Mouse (Mus musculus): Measurements from ENCODE around the gene Shbg. TPM values are rescaled to one million over a fixed set of nuclear protein-coding genes. Genes with fewer than 3 reads are reported as not detected.

Shbg gene
- polyA plus RNA-seq, 1 experiment from 2014 or later: not detected

- H3K36me3 ChIP-seq: peaks cover 7% of the 10 kb centered on the region; the same call in 1 of the 2 replicates
- peak within 1 kb of the TSS; percentile 88 for H3K4me2 ChIP-seq (replicated peaks)
- peak within 1 kb of the TSS; percentile 72 for H3K4me3 ChIP-seq
- no peaks in the 10 kb centered on the region for H3K9me3 ChIP-seq
- peaks cover 32% of the 10 kb centered on the region for H3K4me1 ChIP-seq
- WGBS: under 1% methylated on average over 13 of the region's 13 CpGs
- H3K27ac ChIP-seq: peak within 1 kb of the TSS; percentile 95
- peak within 1 kb of the TSS; percentile 85 for H3K9ac ChIP-seq
- no peaks in the 10 kb centered on the region for H3K27me3 ChIP-seq
- peak; percentile 25; the same call in 1 of the 2 replicates for ATAC-seq (ENCODE audit: insufficient number of reproducible peaks, insufficient read depth, low FRiP score, low TSS enrichment)
Measured at GRCm38 (mm10) chr11:69580091-69580514, 37.6 kb downstream of the Shbg start, which contains the start of the genes Wrap53 and Trp53. Gene Wrap53, minus strand, starts transcription at chr11:69580255. Gene Trp53, plus strand, starts transcription at chr11:69580359.

- Histone ChIP-seq H3K4me1 (peaks cover 34% of the 10 kb centered on the region), H3K9me3 (no peaks in the 10 kb centered on the region), H3K27ac (peak overlapping the region; percentile 95), H3K36me3 (peaks cover 5% of the 10 kb centered on the region; the same call in 1 of the 2 replicates), H3K4me3 (peak overlapping the region; percentile 72), H3K27me3 (no peaks in the 10 kb centered on the region), H3K9ac (peak overlapping the region; percentile 85), H3K4me2 (replicated peaks) (peak overlapping the region; percentile 88)
- ATAC-seq (ENCODE audit: insufficient number of reproducible peaks, insufficient read depth, low FRiP score, low TSS enrichment): peak; percentile 88
- WGBS: 2% methylated on average over 39 of the region's 39 CpGs
Measured at GRCm38 (mm10) chr11:69579128-69580017, 38.3 kb downstream of the Shbg start.

- H3K4me2 ChIP-seq (replicated peaks): peak overlapping the region; percentile 88
- peak overlapping the region; percentile 72 for H3K4me3 ChIP-seq
- H3K9me3 ChIP-seq: no peaks in the 10 kb centered on the region
- peak overlapping the region; percentile 85 for H3K9ac ChIP-seq
- no peaks in the 10 kb centered on the region for H3K27me3 ChIP-seq
- no peak for ATAC-seq (ENCODE audit: insufficient number of reproducible peaks, insufficient read depth, low FRiP score, low TSS enrichment)
- peak overlapping the region; percentile 80 for H3K27ac ChIP-seq
- 12% methylated on average over 15 of the region's 15 CpGs for WGBS
- H3K36me3 ChIP-seq: peaks cover 14% of the 10 kb centered on the region; the same call in 1 of the 2 replicates
- H3K4me1 ChIP-seq: peaks cover 34% of the 10 kb centered on the region
Measured at GRCm38 (mm10) chr11:69578301-69578700, 39.4 kb downstream of the Shbg start.

- 62% methylated on average over 5 of the region's 5 CpGs for WGBS
- 0 out of 2 replicates have a peak overlapping the region, but pooled peaks have one; percentile 17 for H3K4me2 ChIP-seq (replicated peaks)
- H3K36me3 ChIP-seq: peaks cover 25% of the 10 kb centered on the region; the same call in 1 of the 2 replicates
- H3K27me3 ChIP-seq: no peaks in the 10 kb centered on the region
- no peaks in the 10 kb centered on the region for H3K9me3 ChIP-seq
- no peak for ATAC-seq (ENCODE audit: insufficient number of reproducible peaks, insufficient read depth, low FRiP score, low TSS enrichment)
- H3K9ac ChIP-seq: no peak overlapping the region
- H3K4me1 ChIP-seq: peaks cover 26% of the 10 kb centered on the region
- no peak overlapping the region for H3K27ac ChIP-seq
- no peak overlapping the region for H3K4me3 ChIP-seq
Measured at GRCm38 (mm10) chr11:69576307-69576706, 41.4 kb downstream of the Shbg start.

GRCm38 (mm10) chr11:69575220-69575619 is 42.5 kb downstream of the Shbg start:
- ATAC-seq (ENCODE audit: insufficient number of reproducible peaks, insufficient read depth, low FRiP score, low TSS enrichment): no peak
- H3K9me3 ChIP-seq: no peaks in the 10 kb centered on the region
- H3K4me3 ChIP-seq: no peak overlapping the region
- H3K27ac ChIP-seq: no peak overlapping the region
- H3K4me2 ChIP-seq (replicated peaks): no peak overlapping the region
- WGBS: 62% methylated on average over 3 of the region's 3 CpGs
- peaks cover 35% of the 10 kb centered on the region for H3K36me3 ChIP-seq
- peaks cover 26% of the 10 kb centered on the region for H3K4me1 ChIP-seq
- H3K27me3 ChIP-seq: no peaks in the 10 kb centered on the region
- no peak overlapping the region for H3K9ac ChIP-seq

GRCm38 (mm10) chr11:69565131-69565530 is 52.6 kb downstream of the Shbg start:
- H3K4me1 ChIP-seq: peaks cover 32% of the 10 kb centered on the region
- peaks cover 52% of the 10 kb centered on the region for H3K36me3 ChIP-seq
- H3K4me3 ChIP-seq: no peak overlapping the region

More at GRCm38 (mm10) chr11:69565131-69565530, 52.6 kb downstream of the Shbg start:
- no peak overlapping the region for H3K9ac ChIP-seq
- H3K27me3 ChIP-seq: no peaks in the 10 kb centered on the region
- H3K27ac ChIP-seq: no peak overlapping the region
- no peak for ATAC-seq (ENCODE audit: insufficient number of reproducible peaks, insufficient read depth, low FRiP score, low TSS enrichment)
- 72% methylated on average over 8 of the region's 8 CpGs for WGBS
- H3K9me3 ChIP-seq: no peaks in the 10 kb centered on the region
- no peak overlapping the region for H3K4me2 ChIP-seq (replicated peaks)

MicroRNAs encoded within 50 kb of the gene (microRNA counts, 519-probe panel; counts per million panel counts)
- microRNA mmu-miR-1934 (460 counts per million, percentile 65 among the panel's probes with 10 or more counts), microRNA mmu-miR-467f (1,609 counts per million, percentile 66 among the panel's probes with 10 or more counts)

Small RNA genes lying within 50 kb of the gene (microRNA-seq; reads per million reads assigned to microRNA genes)
- 3.3 reads per million, percentile 15 among the genes with 10 or more reads in this experiment for gene Mir1934
- not detected for gene Mir467f

Other genes starting within 250 kb of the Shbg start
- gene Chd3, start 248.5 kb downstream of the Shbg start, polyA plus RNA-seq (2016; fragmentation: Nextera tagmentation; extraction: Ambion mirVana): 130 and 135 TPM in 2 replicates
- gene Naa38, start 222.4 kb downstream of the Shbg start, polyA plus RNA-seq (2016; fragmentation: Nextera tagmentation; extraction: Ambion mirVana): 126 and 129 TPM in 2 replicates
- gene Cyb5d1, start 222.3 kb downstream of the Shbg start, polyA plus RNA-seq (2016; fragmentation: Nextera tagmentation; extraction: Ambion mirVana): 44.6 and 50.0 TPM in 2 replicates
- 18.1 and 21.3 TPM in 2 replicates for gene Tmem88, start 219.7 kb downstream of the Shbg start, polyA plus RNA-seq (2016; fragmentation: Nextera tagmentation; extraction: Ambion mirVana)
- 42.3 and 43.4 TPM in 2 replicates for gene Kdm6b, start 204.2 kb downstream of the Shbg start, polyA plus RNA-seq (2016; fragmentation: Nextera tagmentation; extraction: Ambion mirVana)
- 2.4 and 2.8 TPM in 2 replicates for gene Dnah2, start 68.8 kb downstream of the Shbg start, polyA plus RNA-seq (2016; fragmentation: Nextera tagmentation; extraction: Ambion mirVana)
- 57.0 and 61.9 TPM in 2 replicates for gene Efnb3, start 57.7 kb downstream of the Shbg start, polyA plus RNA-seq (2016; fragmentation: Nextera tagmentation; extraction: Ambion mirVana)
- 29.4 and 36.2 TPM in 2 replicates for gene Wrap53, start 37.6 kb downstream of the Shbg start, polyA plus RNA-seq (2016; fragmentation: Nextera tagmentation; extraction: Ambion mirVana)
- gene Trp53, start 37.5 kb downstream of the Shbg start, polyA plus RNA-seq (2016; fragmentation: Nextera tagmentation; extraction: Ambion mirVana): 159 and 161 TPM in 2 replicates
- 4.2 and 5.3 TPM in 2 replicates for gene Atp1b2, start 12.0 kb downstream of the Shbg start, polyA plus RNA-seq (2016; fragmentation: Nextera tagmentation; extraction: Ambion mirVana)
- 25.4 and 25.8 TPM in 2 replicates for gene Sat2, start 4.1 kb upstream of the Shbg start, polyA plus RNA-seq (2016; fragmentation: Nextera tagmentation; extraction: Ambion mirVana)
- 52.2 and 58.4 TPM in 2 replicates for gene Fxr2, start 15.1 kb upstream of the Shbg start, polyA plus RNA-seq (2016; fragmentation: Nextera tagmentation; extraction: Ambion mirVana)
- 0.36 TPM in 1 of 2 replicates, not detected in the other for gene Sox15, start 37.4 kb upstream of the Shbg start, polyA plus RNA-seq (2016; fragmentation: Nextera tagmentation; extraction: Ambion mirVana)
- gene Mpdu1, start 44.7 kb upstream of the Shbg start, polyA plus RNA-seq (2016; fragmentation: Nextera tagmentation; extraction: Ambion mirVana): 63.3 and 67.9 TPM in 2 replicates
- 8.0 and 8.5 TPM in 2 replicates for gene Cd68, start 48.2 kb upstream of the Shbg start, polyA plus RNA-seq (2016; fragmentation: Nextera tagmentation; extraction: Ambion mirVana)
- 561 and 632 TPM in 2 replicates for gene Eif4a1, start 54.5 kb upstream of the Shbg start, polyA plus RNA-seq (2016; fragmentation: Nextera tagmentation; extraction: Ambion mirVana)
- gene Senp3, start 64.2 kb upstream of the Shbg start, polyA plus RNA-seq (2016; fragmentation: Nextera tagmentation; extraction: Ambion mirVana): 134 and 147 TPM in 2 replicates
- 0.50 TPM in 2 replicates for gene Tnfsf13, start 67.9 kb upstream of the Shbg start, polyA plus RNA-seq (2016; fragmentation: Nextera tagmentation; extraction: Ambion mirVana)
- 3.1 and 3.9 TPM in 2 replicates for gene Tnfsf12, start 77.9 kb upstream of the Shbg start, polyA plus RNA-seq (2016; fragmentation: Nextera tagmentation; extraction: Ambion mirVana)
- 2.5 and 3.5 TPM in 2 replicates for gene Tnfsfm13, start 78.2 kb upstream of the Shbg start, polyA plus RNA-seq (2016; fragmentation: Nextera tagmentation; extraction: Ambion mirVana)
- 27.9 and 32.7 TPM in 2 replicates for gene Polr2a, start 140.7 kb upstream of the Shbg start, polyA plus RNA-seq (2016; fragmentation: Nextera tagmentation; extraction: Ambion mirVana)
- gene Slc35g3, start 144.1 kb upstream of the Shbg start, polyA plus RNA-seq (2016; fragmentation: Nextera tagmentation; extraction: Ambion mirVana): not detected in 2 replicates
- gene Zbtb4, start 148.0 kb upstream of the Shbg start, polyA plus RNA-seq (2016; fragmentation: Nextera tagmentation; extraction: Ambion mirVana): 2.1 and 2.4 TPM in 2 replicates
- gene Chrnb1, start 178.0 kb upstream of the Shbg start, polyA plus RNA-seq (2016; fragmentation: Nextera tagmentation; extraction: Ambion mirVana): 11.1 and 11.9 TPM in 2 replicates
- gene Fgf11, start 184.0 kb upstream of the Shbg start, polyA plus RNA-seq (2016; fragmentation: Nextera tagmentation; extraction: Ambion mirVana): 1.7 and 2.2 TPM in 2 replicates
- gene Tmem102, start 187.7 kb upstream of the Shbg start, polyA plus RNA-seq (2016; fragmentation: Nextera tagmentation; extraction: Ambion mirVana): 2.9 and 3.0 TPM in 2 replicates
- gene Gm39566, start 197.4 kb upstream of the Shbg start, polyA plus RNA-seq (2016; fragmentation: Nextera tagmentation; extraction: Ambion mirVana): not detected in 2 replicates
- not detected in 2 replicates for gene Spem2, start 200.6 kb upstream of the Shbg start, polyA plus RNA-seq (2016; fragmentation: Nextera tagmentation; extraction: Ambion mirVana)
- 0.29 and 0.58 TPM in 2 replicates for gene Spem1, start 204.3 kb upstream of the Shbg start, polyA plus RNA-seq (2016; fragmentation: Nextera tagmentation; extraction: Ambion mirVana)
- 13.0 and 13.1 TPM in 2 replicates for gene Nlgn2, start 219.9 kb upstream of the Shbg start, polyA plus RNA-seq (2016; fragmentation: Nextera tagmentation; extraction: Ambion mirVana)
- 351 and 399 TPM in 2 replicates for gene Tmem256, start 220.6 kb upstream of the Shbg start, polyA plus RNA-seq (2016; fragmentation: Nextera tagmentation; extraction: Ambion mirVana)
- gene Plscr3, start 228.5 kb upstream of the Shbg start, polyA plus RNA-seq (2016; fragmentation: Nextera tagmentation; extraction: Ambion mirVana): 122 and 127 TPM in 2 replicates
- gene Tnk1, start 240.8 kb upstream of the Shbg start, polyA plus RNA-seq (2016; fragmentation: Nextera tagmentation; extraction: Ambion mirVana): 2.4 and 2.5 TPM in 2 replicates

Measured in embryonic facial prominence, embryonic 12.5 days (tissue).